ENCODE assay signal across 8 mouse cellular contexts in the genomic region with DNA sequence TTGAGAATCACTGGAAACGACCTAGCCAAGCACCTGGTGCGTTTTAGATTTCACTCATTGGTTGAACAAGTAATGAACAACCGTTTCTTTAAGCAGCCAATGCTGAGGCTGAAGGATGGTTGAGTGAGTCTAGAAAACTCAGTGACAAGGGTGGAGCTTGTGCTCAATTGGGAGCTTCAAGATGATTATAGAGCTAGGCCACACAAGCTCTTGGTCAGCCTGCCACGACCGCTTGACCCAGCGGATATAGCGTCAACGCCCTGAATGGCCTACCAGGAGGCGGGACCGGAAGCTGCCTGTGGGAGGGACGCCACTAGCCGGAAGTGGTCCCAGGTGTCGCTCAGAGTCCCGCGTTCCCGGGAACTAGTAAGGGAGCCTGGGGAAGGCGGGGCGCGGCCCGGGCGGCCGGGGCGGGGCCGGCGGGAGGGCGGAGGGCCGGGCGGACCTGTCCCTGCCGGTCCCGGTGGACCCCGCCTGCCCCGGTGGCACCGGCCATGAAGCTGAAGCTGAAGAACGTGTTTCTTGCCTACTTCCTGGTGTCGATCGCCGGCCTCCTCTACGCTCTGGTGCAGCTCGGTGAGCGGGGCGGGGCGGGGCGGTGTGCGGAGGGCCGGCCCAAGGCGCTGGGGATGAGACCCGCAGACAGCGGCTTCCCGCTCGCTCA. TPM values are rescaled to one million over a fixed set of nuclear protein-coding genes. Genes with fewer than 3 reads are reported as not detected.
DNase-seq lines count a peak whose midpoint lies in the region; ATAC-seq and TF ChIP-seq lines count a peak whose summit lies in the region.

A gene (plus strand): TSS at position 302 of the 664 bp plus-strand sequence.

- peaks cover 42% of the 10 kb centered on the region for H3K79me2 ChIP-seq in C2C12 (ENCODE audit: control insufficient read depth, insufficient read depth)

- H3K4me1 ChIP-seq in erythroblast, embryonic 14.5 days (ENCODE audit: control insufficient read depth) = peaks cover 43% of the 10 kb centered on the region
- peaks cover 8% of the 10 kb centered on the region for H3K4me1 ChIP-seq in heart, embryonic 11.5 days (ENCODE audit: control insufficient read depth, insufficient read depth, low read length)
- H3K4me1 ChIP-seq in kidney, embryonic 15.5 days = peaks cover 9% of the 10 kb centered on the region
- H3K4me1 ChIP-seq in limb, embryonic 15.5 days = peaks cover 13% of the 10 kb centered on the region
- H3K4me1 ChIP-seq in midbrain, postnatal 0 days (ENCODE audit: insufficient read depth, low read length) = peaks cover 5% of the 10 kb centered on the region; the same call in 1 of the 2 replicates

- no peak for TF ChIP-seq CTCF in C2C12 (IDR thresholded peaks at IDR 0.05; ENCODE audit: control insufficient read depth, insufficient read depth, insufficient read length)
- TF ChIP-seq CTCF in midbrain, postnatal 0 days (IDR thresholded peaks at IDR 0.05) = no peak

- peak within 1 kb of the TSS; percentile 59 for H3ac ChIP-seq in C2C12 (ENCODE audit: control insufficient read depth, insufficient read length, low read depth)

- 3% methylated on average over 41 of the region's 50 CpGs for WGBS in heart, embryonic 11.5 days (ENCODE audit: insufficient replicate concordance)
- under 1% methylated on average over 50 of the region's 50 CpGs for WGBS in kidney, embryonic 15.5 days
- 1% methylated on average over 49 of the region's 50 CpGs for WGBS in limb, embryonic 15.5 days
- WGBS in midbrain, postnatal 0 days = 3% methylated on average over 36 of the region's 50 CpGs

- peaks cover 30% of the 10 kb centered on the region for H3K79me3 ChIP-seq in C2C12 (ENCODE audit: low read depth)

- peak within 1 kb of the TSS; percentile 83 for H3K4me3 ChIP-seq in C2C12 (ENCODE audit: insufficient read depth, poor library complexity, severe bottlenecking)
- peak within 1 kb of the TSS; percentile 95 for H3K4me3 ChIP-seq in erythroblast, embryonic 14.5 days (replicated peaks)
- H3K4me3 ChIP-seq in heart, embryonic 11.5 days (ENCODE audit: low read depth, low read length) = peak within 1 kb of the TSS; percentile 79
- H3K4me3 ChIP-seq in kidney, embryonic 15.5 days (replicated peaks) = peak within 1 kb of the TSS; percentile 88
- peak within 1 kb of the TSS; percentile 76 for H3K4me3 ChIP-seq in limb, embryonic 15.5 days
- H3K4me3 ChIP-seq in midbrain, postnatal 0 days (ENCODE audit: low read depth, low read length) = peak within 1 kb of the TSS; percentile 85

- peak within 1 kb of the TSS; percentile 87 for H3K4me2 ChIP-seq in heart, embryonic 11.5 days
- H3K4me2 ChIP-seq in kidney, embryonic 15.5 days = peak within 1 kb of the TSS; percentile 76
- peak within 1 kb of the TSS; percentile 59 for H3K4me2 ChIP-seq in limb, embryonic 15.5 days
- peak within 1 kb of the TSS; percentile 86 for H3K4me2 ChIP-seq in midbrain, postnatal 0 days (ENCODE audit: low read depth, low read length, poor library complexity, severe bottlenecking)

- ATAC-seq in heart, embryonic 11.5 days (replicated peaks; ENCODE audit: insufficient number of reproducible peaks, low FRiP score, low TSS enrichment) = peak; percentile 97
- peak; percentile 98 for ATAC-seq in kidney, embryonic 15.5 days (replicated peaks; ENCODE audit: low FRiP score)
- ATAC-seq in limb, embryonic 15.5 days (ENCODE audit: insufficient number of reproducible peaks, low FRiP score, low TSS enrichment, low read depth) = peak; percentile 93
- ATAC-seq in midbrain, postnatal 0 days (ENCODE audit: low FRiP score) = peak; percentile 96

- DNase-seq in brain, embryonic 18.5 days (ENCODE audit: low read depth, low spot score) = peak; percentile 63
- DNase-seq in midbrain, postnatal 0 days (ENCODE audit: low spot score) = peak; percentile 96
- DNase-seq in spleen, postnatal 10 days (ENCODE audit: low spot score in 2 of 2) = peak; percentile 89 to 91

- no peaks in the 10 kb centered on the region for H3K27me3 ChIP-seq in C2C12 (ENCODE audit: control insufficient read depth, insufficient read depth, insufficient read length)
- no peaks in the 10 kb centered on the region for H3K27me3 ChIP-seq in erythroblast, embryonic 14.5 days (ENCODE audit: control insufficient read depth)
- no peaks in the 10 kb centered on the region for H3K27me3 ChIP-seq in heart, embryonic 11.5 days (ENCODE audit: control insufficient read depth, insufficient read depth, low read length)
- H3K27me3 ChIP-seq in kidney, embryonic 15.5 days = no peaks in the 10 kb centered on the region
- H3K27me3 ChIP-seq in limb, embryonic 15.5 days = no peaks in the 10 kb centered on the region
- no peaks in the 10 kb centered on the region for H3K27me3 ChIP-seq in midbrain, postnatal 0 days (ENCODE audit: insufficient read depth, low read length)

- peaks cover 44% of the 10 kb centered on the region for H3K36me3 ChIP-seq in C2C12 (ENCODE audit: control insufficient read depth, insufficient read depth)
- H3K36me3 ChIP-seq in erythroblast, embryonic 14.5 days (ENCODE audit: control insufficient read depth) = peaks cover 50% of the 10 kb centered on the region
- peaks cover 22% of the 10 kb centered on the region for H3K36me3 ChIP-seq in heart, embryonic 11.5 days (ENCODE audit: control insufficient read depth, insufficient read depth, low read length)
- H3K36me3 ChIP-seq in kidney, embryonic 15.5 days = peaks cover 38% of the 10 kb centered on the region
- H3K36me3 ChIP-seq in limb, embryonic 15.5 days = peaks cover 28% of the 10 kb centered on the region
- H3K36me3 ChIP-seq in midbrain, postnatal 0 days (ENCODE audit: insufficient read depth, low read length) = peaks cover 13% of the 10 kb centered on the region

- peak within 1 kb of the TSS; percentile 82 for H3K9ac ChIP-seq in heart, embryonic 11.5 days (ENCODE audit: low read depth, low read length)
- H3K9ac ChIP-seq in kidney, embryonic 15.5 days = peak within 1 kb of the TSS; percentile 80
- H3K9ac ChIP-seq in limb, embryonic 15.5 days = peak within 1 kb of the TSS; percentile 66
- peak within 1 kb of the TSS; percentile 84 for H3K9ac ChIP-seq in midbrain, postnatal 0 days (replicated peaks; ENCODE audit: low read length, poor library complexity, severe bottlenecking)

- H3K9me3 ChIP-seq in erythroblast, embryonic 14.5 days (ENCODE audit: control insufficient read depth, low read length) = no peaks in the 10 kb centered on the region
- no peaks in the 10 kb centered on the region for H3K9me3 ChIP-seq in heart, embryonic 11.5 days (replicated peaks; ENCODE audit: control insufficient read depth, low read length)
- no peaks in the 10 kb centered on the region for H3K9me3 ChIP-seq in kidney, embryonic 15.5 days (replicated peaks)
- no peaks in the 10 kb centered on the region for H3K9me3 ChIP-seq in limb, embryonic 15.5 days
- H3K9me3 ChIP-seq in midbrain, postnatal 0 days (ENCODE audit: low read length) = no peaks in the 10 kb centered on the region

- peak within 1 kb of the TSS; percentile 78 for H3K27ac ChIP-seq in heart, embryonic 11.5 days (ENCODE audit: low read depth, low read length)
- H3K27ac ChIP-seq in kidney, embryonic 15.5 days = peak within 1 kb of the TSS; percentile 96
- H3K27ac ChIP-seq in limb, embryonic 15.5 days = peak within 1 kb of the TSS; percentile 91
- H3K27ac ChIP-seq in midbrain, postnatal 0 days (ENCODE audit: low read depth, low read length) = peak within 1 kb of the TSS; percentile 78

TF ChIP-seq in C2C12, 6 proteins besides CTCF, POLR2A, EP300 and RAD21:
- TF ChIP-seq MAX (IDR thresholded peaks at IDR 0.05) (peak; percentile 65), MYOD1 (IDR thresholded peaks at IDR 0.05; ENCODE audit: control insufficient read depth, insufficient read length, low read depth) (no peak)

RNA-seq across cellular contexts. Expression of the gene that starts here (rescaled TPM):
- 60.1 TPM for polyA plus RNA-seq in C2C12 (2012; fragmentation: generic; extraction: Trizol)
- 15.8 and 16.4 TPM in 2 replicates for polyA plus RNA-seq in erythroblast, embryonic 14.5 days (2012)
- polyA plus RNA-seq in heart, embryonic 11.5 days (2014; fragmentation: Nextera tagmentation; extraction: Ambion mirVana) = 33.2 and 35.9 TPM in 2 replicates
- 51.2 and 51.8 TPM in 2 replicates for polyA plus RNA-seq in kidney, embryonic 15.5 days (2015; fragmentation: Nextera tagmentation; extraction: Ambion mirVana)
- polyA plus RNA-seq in limb, embryonic 15.5 days (2015; fragmentation: Nextera tagmentation; extraction: Ambion mirVana) = 47.1 and 48.6 TPM in 2 replicates
- 111 TPM in 2 replicates for total RNA-seq in midbrain, postnatal 0 days (2014; rRNA removed)
- 95.5 and 99.7 TPM in 2 replicates for polyA plus RNA-seq in midbrain, postnatal 0 days (2015; fragmentation: Nextera tagmentation; extraction: Ambion mirVana)

Comparison
In these comparisons a context has a peak if more than half of its experiments do, and no peak if none do; other contexts are left out.
1. Peak in every context shown above with its lines: DNase-seq, ATAC-seq, H3K4me3 ChIP-seq and H3K27ac ChIP-seq.